Mouse (Mus musculus) E14TG2a.4 (cell line): ENCODE results near the gene Adprh.

Experiments used
- H3K27me3 ChIP-seq: 2 replicates; pipeline ENCODE4 v1.6.1; 2014; ENCODE audit warnings: low read length, control low read depth; ENCODE audit not compliant: insufficient read depth
- H3K36me3 ChIP-seq: 2 replicates; pipeline ENCODE4 v1.6.1; 2014; ENCODE audit warnings: low read length, control low read depth; ENCODE audit not compliant: insufficient read depth
- H3K4me1 ChIP-seq: replicated peaks from 2 replicates; pipeline ENCODE4 v1.6.1; 2014; ENCODE audit warnings: low read depth, low read length, control low read depth
- H3K4me3 ChIP-seq: replicated peaks from 2 replicates; pipeline ENCODE4 v1.5.1; 2014; ENCODE audit warnings: mild to moderate bottlenecking, low read length
- H3K9me3 ChIP-seq: 2 replicates; pipeline ENCODE4 v1.6.1; 2014; ENCODE audit warnings: low read length, control low read depth
- CTCF ChIP-seq: conservative IDR thresholded peaks from 2 replicates; pipeline ENCODE4 v1.5.1; 2014; ENCODE audit warnings: low read length
- NANOG ChIP-seq: IDR thresholded peaks from 2 replicates; pipeline ENCODE4 v1.6.1; 2014; ENCODE audit warnings: borderline replicate concordance, low read length, mixed read lengths
- POU5F1 ChIP-seq: IDR thresholded peaks from 2 replicates; pipeline ENCODE4 v1.6.1; 2014; ENCODE audit warnings: low read length, borderline replicate concordance

Adprh gene

GRCm38 (mm10) chr16:38467917-38468705 is 15.6 kb upstream of the Adprh start:
- no peaks in the 10 kb centered on the region for H3K36me3 ChIP-seq
- no peaks in the 10 kb centered on the region for H3K9me3 ChIP-seq
- H3K27me3 ChIP-seq: no peaks in the 10 kb centered on the region
- no peak overlapping the region for H3K4me3 ChIP-seq
- peaks cover 59% of the 10 kb centered on the region for H3K4me1 ChIP-seq
- TF ChIP-seq CTCF: no peak
- TF ChIP-seq POU5F1: no peak
- no peak for TF ChIP-seq NANOG

DNA sequence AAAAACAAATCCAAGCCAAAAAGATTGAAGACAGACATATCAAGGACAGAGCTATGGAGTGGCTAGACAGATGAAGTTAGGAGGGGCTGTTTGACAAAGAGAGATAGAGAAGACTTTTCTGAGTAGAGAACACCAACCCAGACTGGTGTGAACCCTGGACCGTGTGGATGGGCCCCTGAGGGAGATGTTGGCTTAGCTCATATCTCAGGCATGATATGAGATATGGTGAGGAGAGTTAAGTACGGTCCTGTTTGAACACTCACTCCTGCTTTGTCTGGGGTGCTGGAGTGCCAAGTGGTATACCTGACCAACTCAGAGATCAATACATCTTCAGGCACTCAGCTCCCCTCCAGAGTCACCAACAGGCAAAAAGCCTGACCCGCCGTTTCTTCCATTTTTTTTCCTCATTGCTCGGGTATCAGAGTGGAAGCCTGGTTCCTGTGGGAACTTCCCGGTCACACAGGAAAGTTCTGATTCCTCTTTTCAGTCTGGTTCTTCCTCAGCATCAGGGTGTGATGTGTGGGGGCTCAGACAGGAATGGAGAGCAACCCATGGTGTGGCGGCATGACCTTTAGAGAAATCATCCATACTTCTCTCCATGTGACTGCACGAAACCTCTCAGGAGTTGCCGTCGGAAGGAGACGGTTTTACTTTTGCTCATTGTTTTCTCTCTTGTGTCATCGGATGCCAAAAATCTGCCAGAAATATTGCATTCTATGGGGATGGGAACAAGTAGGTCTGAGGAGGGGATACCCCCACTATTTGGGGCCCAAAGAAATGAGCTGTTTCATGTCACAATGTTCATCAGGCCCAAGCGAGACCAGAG is 14.8 kb upstream of the Adprh start:
- no peaks in the 10 kb centered on the region for H3K9me3 ChIP-seq
- TF ChIP-seq POU5F1 (no peak), NANOG (no peak), CTCF (no peak)
- no peaks in the 10 kb centered on the region for H3K27me3 ChIP-seq
- peaks cover 60% of the 10 kb centered on the region for H3K4me1 ChIP-seq
- H3K4me3 ChIP-seq: no peak overlapping the region
- no peaks in the 10 kb centered on the region for H3K36me3 ChIP-seq

DNA sequence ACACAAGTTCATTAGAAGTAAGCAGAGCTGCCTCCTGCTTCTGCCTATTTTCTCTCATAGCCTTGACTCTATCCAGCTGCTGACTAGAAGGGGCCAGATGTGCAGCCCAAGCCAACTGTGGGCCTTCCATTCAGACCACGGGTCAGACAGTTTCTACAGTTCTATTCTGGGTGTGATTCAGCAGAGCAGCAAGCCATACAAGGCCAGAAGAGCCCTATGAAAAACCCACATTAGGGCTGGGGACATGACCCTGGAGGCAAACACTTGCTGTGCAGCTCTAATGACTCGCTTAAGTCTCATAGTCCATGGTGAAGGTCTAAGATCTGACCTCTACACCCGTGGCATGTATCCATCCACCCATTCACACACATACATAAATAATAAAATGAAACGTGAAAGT is 13.6 kb upstream of the Adprh start:
- TF ChIP-seq CTCF: no peak
- no peak for TF ChIP-seq NANOG
- TF ChIP-seq POU5F1: no peak
- peaks cover 54% of the 10 kb centered on the region for H3K4me1 ChIP-seq
- H3K9me3 ChIP-seq: no peaks in the 10 kb centered on the region
- H3K4me3 ChIP-seq: no peak overlapping the region
- H3K36me3 ChIP-seq: no peaks in the 10 kb centered on the region
- no peaks in the 10 kb centered on the region for H3K27me3 ChIP-seq

DNA sequence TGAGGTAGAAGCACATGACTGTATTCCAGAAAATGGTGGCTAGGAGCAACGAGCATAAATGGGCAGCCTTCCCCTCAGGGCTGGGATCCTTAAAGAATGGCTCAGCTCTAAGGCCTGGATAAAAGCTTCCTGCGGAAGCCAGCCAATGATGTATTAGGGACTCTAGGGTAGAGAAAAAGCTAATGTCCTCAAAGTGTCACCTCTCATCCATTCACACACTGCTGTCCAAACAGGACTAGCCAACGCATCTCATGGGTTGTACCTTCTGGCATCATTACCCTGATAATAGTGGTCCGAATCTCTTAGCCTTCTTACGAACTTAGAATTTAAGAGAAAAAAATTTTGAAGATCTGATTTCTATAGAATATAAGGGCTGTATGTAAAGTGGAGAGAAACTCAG is 10.8 kb upstream of the Adprh start:
- no peak overlapping the region for H3K4me3 ChIP-seq
- TF ChIP-seq POU5F1: no peak
- no peak for TF ChIP-seq CTCF
- TF ChIP-seq NANOG: no peak
- H3K9me3 ChIP-seq: no peaks in the 10 kb centered on the region
- H3K4me1 ChIP-seq: peaks cover 51% of the 10 kb centered on the region
- no peaks in the 10 kb centered on the region for H3K27me3 ChIP-seq
- H3K36me3 ChIP-seq: no peaks in the 10 kb centered on the region

- no peaks in the 10 kb centered on the region for H3K9me3 ChIP-seq
- no peak overlapping the region for H3K4me3 ChIP-seq
- H3K27me3 ChIP-seq: no peaks in the 10 kb centered on the region
- H3K36me3 ChIP-seq: no peaks in the 10 kb centered on the region
- H3K4me1 ChIP-seq: peaks cover 52% of the 10 kb centered on the region
- no peak for TF ChIP-seq NANOG
Measured at GRCm38 (mm10) chr16:38462161-38462560, 9.7 kb upstream of the Adprh start.

DNA sequence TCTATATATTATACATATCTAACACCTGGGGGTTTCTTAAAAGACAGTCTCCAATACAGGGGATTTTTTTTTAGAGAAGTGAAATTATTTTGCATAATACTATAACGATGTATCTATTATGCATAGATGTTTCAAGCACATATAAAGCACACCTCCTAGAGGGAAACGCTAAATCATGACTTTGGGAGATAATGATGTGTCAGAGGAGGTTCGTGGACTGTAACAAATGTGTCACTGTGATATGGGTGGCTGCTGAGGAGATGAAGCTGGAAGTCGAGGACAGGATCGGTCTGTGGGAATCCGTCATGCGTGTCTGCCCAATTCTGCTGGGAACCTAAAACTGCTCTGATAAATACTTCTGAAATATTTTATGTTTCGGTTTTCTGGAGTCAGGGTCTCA is 9.2 kb upstream of the Adprh start:
- peaks cover 55% of the 10 kb centered on the region for H3K4me1 ChIP-seq
- no peaks in the 10 kb centered on the region for H3K36me3 ChIP-seq

GRCm38 (mm10) chr16:38459990-38460389 is 7.5 kb upstream of the Adprh start:
- no peaks in the 10 kb centered on the region for H3K9me3 ChIP-seq
- peaks cover 72% of the 10 kb centered on the region for H3K4me1 ChIP-seq
- no peaks in the 10 kb centered on the region for H3K27me3 ChIP-seq
- no peaks in the 10 kb centered on the region for H3K36me3 ChIP-seq
- peak overlapping the region; percentile 3; the same call in 1 of the 2 replicates for H3K4me3 ChIP-seq
- TF ChIP-seq CTCF (no peak), POU5F1 (no peak), NANOG (no peak)

More for the DNA sequence above, 9.2 kb upstream of the Adprh start:
- TF ChIP-seq POU5F1 (no peak), CTCF (no peak), NANOG (no peak)
- Histone ChIP-seq H3K4me3 (no peak overlapping the region), H3K9me3 (no peaks in the 10 kb centered on the region), H3K27me3 (no peaks in the 10 kb centered on the region)

- Histone ChIP-seq H3K4me3 (peak overlapping the region; percentile 3; the same call in 1 of the 2 replicates), H3K27me3 (no peaks in the 10 kb centered on the region), H3K9me3 (no peaks in the 10 kb centered on the region), H3K4me1 (peaks cover 84% of the 10 kb centered on the region), H3K36me3 (no peaks in the 10 kb centered on the region)
- TF ChIP-seq NANOG: no peak
- TF ChIP-seq CTCF: no peak
- TF ChIP-seq POU5F1: no peak
Measured at GRCm38 (mm10) chr16:38458600-38459280, 6.2 kb upstream of the Adprh start.
